ENCODE assay signal across 12 mouse cellular contexts in genomic region chr5:30518108-30518507, GRCm38 (mm10). TPM values are rescaled to one million over a fixed set of nuclear protein-coding genes. Genes with fewer than 3 reads are reported as not detected.
DNase-seq lines count a peak whose midpoint lies in the region; ATAC-seq and TF ChIP-seq lines count a peak whose summit lies in the region.
"Had no signal": no experiment of that assay in that cellular context is flagged by ENCODE, and none has a peak within 500 bp of the region (broad histone marks: within the 10 kb centered on the region; RNA-seq: fewer than 3 reads in every experiment).

No protein-coding gene starts in this region.

- H3K27me3 ChIP-seq in limb, embryonic 12.5 days: no peaks in the 10 kb centered on the region
- 0 out of 2 replicates have a peak, but pooled peaks cover 4% of the 10 kb centered on the region for H3K27me3 ChIP-seq in limb, embryonic 10.5 days (ENCODE audit: low read depth, poor library complexity, severe bottlenecking)
- no peaks in the 10 kb centered on the region for H3K27me3 ChIP-seq in liver, embryonic 14.5 days (ENCODE audit: control insufficient read depth, insufficient read depth, low read length)
- H3K27me3 ChIP-seq in forebrain, embryonic 12.5 days: no peaks in the 10 kb centered on the region; the same call in 1 of the 2 replicates
- H3K27me3 ChIP-seq: embryonic facial prominence, embryonic 13.5 days had no signal

- H3K36me3 ChIP-seq in limb, embryonic 12.5 days: no peaks in the 10 kb centered on the region
- no peaks in the 10 kb centered on the region for H3K36me3 ChIP-seq in limb, embryonic 10.5 days
- H3K36me3 ChIP-seq in liver, embryonic 14.5 days (replicated peaks; ENCODE audit: control insufficient read depth, insufficient read depth, low read depth): no peaks in the 10 kb centered on the region
- H3K36me3 ChIP-seq in forebrain, embryonic 12.5 days (replicated peaks): no peaks in the 10 kb centered on the region
- H3K36me3 ChIP-seq: embryonic facial prominence, embryonic 13.5 days had no signal

- no peak for TF ChIP-seq CTCF in liver, embryonic 14.5 days (IDR thresholded peaks at IDR 0.05; ENCODE audit: low read depth)

- no peak overlapping the region for H3K9ac ChIP-seq in limb, embryonic 12.5 days (replicated peaks)
- no peak overlapping the region for H3K9ac ChIP-seq in liver, embryonic 14.5 days (replicated peaks)
- no peak overlapping the region for H3K9ac ChIP-seq in forebrain, embryonic 12.5 days
- H3K9ac ChIP-seq: embryonic facial prominence, embryonic 13.5 days had no signal

- no peaks in the 10 kb centered on the region for H3K9me3 ChIP-seq in limb, embryonic 12.5 days
- no peaks in the 10 kb centered on the region for H3K9me3 ChIP-seq in limb, embryonic 10.5 days (replicated peaks)
- H3K9me3 ChIP-seq in liver, embryonic 14.5 days (ENCODE audit: control insufficient read depth, low read length): no peaks in the 10 kb centered on the region
- no peaks in the 10 kb centered on the region for H3K9me3 ChIP-seq in forebrain, embryonic 12.5 days
- H3K9me3 ChIP-seq: embryonic facial prominence, embryonic 13.5 days had no signal

- peaks cover 26% of the 10 kb centered on the region for H3K4me1 ChIP-seq in limb, embryonic 12.5 days (replicated peaks)
- peaks cover 17% of the 10 kb centered on the region for H3K4me1 ChIP-seq in limb, embryonic 10.5 days
- peaks cover 11 to 29% of the 10 kb centered on the region in 2 experiments for H3K4me1 ChIP-seq in liver, embryonic 14.5 days (replicated peaks; ENCODE audit: control insufficient read depth in 2 of 2, insufficient read depth in 2 of 2, low read length in 1 of 2)
- peaks cover 6% of the 10 kb centered on the region; the same call in 1 of the 2 replicates for H3K4me1 ChIP-seq in forebrain, embryonic 12.5 days

- H3K27ac ChIP-seq in limb, embryonic 12.5 days: peak overlapping the region; percentile 35; the same call in 1 of the 2 replicates
- H3K27ac ChIP-seq in limb, embryonic 10.5 days: no peak overlapping the region
- H3K27ac ChIP-seq in liver, embryonic 14.5 days: peak overlapping the region; percentile 55
- no peak overlapping the region for H3K27ac ChIP-seq in forebrain, embryonic 12.5 days
- H3K27ac ChIP-seq: embryonic facial prominence, embryonic 13.5 days had no signal

- H3K4me3 ChIP-seq in limb, embryonic 12.5 days (replicated peaks): no peak overlapping the region
- no peak overlapping the region for H3K4me3 ChIP-seq in limb, embryonic 10.5 days
- H3K4me3 ChIP-seq in liver, embryonic 14.5 days (ENCODE audit: insufficient read depth in 1 of 2, low read depth in 2 of 2, low read length in 2 of 2): no peak overlapping the region
- H3K4me3 ChIP-seq in forebrain, embryonic 12.5 days (replicated peaks): no peak overlapping the region
- H3K4me3 ChIP-seq: embryonic facial prominence, embryonic 13.5 days had no signal

- ATAC-seq in limb, embryonic 12.5 days (ENCODE audit: insufficient number of reproducible peaks, insufficient read depth, low FRiP score, low TSS enrichment, low read depth): no peak
- peak; percentile 27; the same call in 1 of the 2 replicates for ATAC-seq in erythroblast, adult 5-6 weeks (replicated peaks; ENCODE audit: low FRiP score, poor library complexity, severe bottlenecking)
- ATAC-seq in liver, embryonic 14.5 days (ENCODE audit: insufficient read depth): no peak
- no peak for ATAC-seq in forebrain, embryonic 12.5 days (ENCODE audit: low FRiP score)
- ATAC-seq: hindbrain, embryonic 16.5 days had no signal

- no peak for DNase-seq in limb, embryonic 10.5 days (ENCODE audit: low spot score)
- DNase-seq in liver, embryonic 14.5 days (ENCODE audit: low read depth in 3 of 3, low spot score in 3 of 3): no peak
- peak; percentile 74 for DNase-seq in ovary, postnatal 36 days (ENCODE audit: low spot score)
- no peak for DNase-seq in thymus, postnatal 36 days
- DNase-seq: cerebellum, adult 11-12 months had no signal

- no peak overlapping the region for H3K4me2 ChIP-seq in limb, embryonic 12.5 days
- H3K4me2 ChIP-seq in liver, embryonic 14.5 days (ENCODE audit: low read depth): no peak overlapping the region
- H3K4me2 ChIP-seq in forebrain, embryonic 12.5 days: no peak overlapping the region
- H3K4me2 ChIP-seq: embryonic facial prominence, embryonic 13.5 days had no signal

- 55% methylated on average over 5 of the region's 5 CpGs for WGBS in limb, embryonic 12.5 days
- 74% methylated on average over 5 of the region's 5 CpGs for WGBS in limb, embryonic 10.5 days
- 58% methylated on average over 5 of the region's 5 CpGs for WGBS in liver, embryonic 14.5 days (ENCODE audit: insufficient replicate concordance)
- WGBS in forebrain, embryonic 12.5 days: 90% methylated on average over 5 of the region's 5 CpGs

- TF ChIP-seq EP300 in liver, embryonic 14.5 days (IDR thresholded peaks at IDR 0.05; ENCODE audit: low read depth): no peak

RNA-seq across cellular contexts. Expression of gene Cib4, which starts 27.5 kb away (rescaled TPM):
- not detected in 2 replicates for polyA plus RNA-seq in limb, embryonic 12.5 days (2016; fragmentation: Nextera tagmentation; extraction: Ambion mirVana)
- polyA plus RNA-seq in limb, embryonic 10.5 days (2016; fragmentation: Nextera tagmentation; extraction: Ambion mirVana): not detected in 2 replicates
- total RNA-seq in erythroblast, adult 5-6 weeks (2015; ENCODE audit: low replicate concordance): not detected in 2 replicates
- not detected in 2 replicates for total RNA-seq in erythroblast, adult 5-6 weeks (2017; ENCODE audit: low replicate concordance)
- polyA plus RNA-seq in liver, embryonic 14.5 days (2012; rRNA removed): not detected in 2 replicates
- not detected in 2 replicates for polyA plus RNA-seq in liver, embryonic 14.5 days (2014; fragmentation: Nextera tagmentation; extraction: Ambion mirVana)
- polyA plus RNA-seq in forebrain, embryonic 12.5 days (2016; fragmentation: Nextera tagmentation; extraction: Ambion mirVana): not detected in 2 replicates
- total RNA-seq: megakaryocyte, adult 5-6 weeks had no signal
- polyA plus RNA-seq: embryonic facial prominence, embryonic 13.5 days; frontal cortex, adult 2 months; hindbrain, embryonic 16.5 days had no signal

RNA-seq across cellular contexts. Expression of gene 1700001C02Rik, which starts 52.3 kb away (rescaled TPM):
- not detected in 2 replicates for polyA plus RNA-seq in limb, embryonic 12.5 days (2016; fragmentation: Nextera tagmentation; extraction: Ambion mirVana)
- polyA plus RNA-seq in limb, embryonic 10.5 days (2016; fragmentation: Nextera tagmentation; extraction: Ambion mirVana): not detected in 2 replicates
- total RNA-seq in erythroblast, adult 5-6 weeks (2015; ENCODE audit: low replicate concordance): not detected in 2 replicates
- total RNA-seq in erythroblast, adult 5-6 weeks (2017; ENCODE audit: low replicate concordance): not detected in 2 replicates
- not detected in 2 replicates for polyA plus RNA-seq in liver, embryonic 14.5 days (2012; rRNA removed)
- polyA plus RNA-seq in liver, embryonic 14.5 days (2014; fragmentation: Nextera tagmentation; extraction: Ambion mirVana): not detected in 2 replicates
- polyA plus RNA-seq in forebrain, embryonic 12.5 days (2016; fragmentation: Nextera tagmentation; extraction: Ambion mirVana): not detected in 2 replicates
- total RNA-seq: megakaryocyte, adult 5-6 weeks had no signal
- polyA plus RNA-seq: embryonic facial prominence, embryonic 13.5 days; frontal cortex, adult 2 months had no signal

RNA-seq across cellular contexts. Expression of gene Otof, which starts 56.4 kb away (rescaled TPM):
- 0.24 and 0.40 TPM in 2 replicates for polyA plus RNA-seq in limb, embryonic 12.5 days (2016; fragmentation: Nextera tagmentation; extraction: Ambion mirVana)
- polyA plus RNA-seq in limb, embryonic 10.5 days (2016; fragmentation: Nextera tagmentation; extraction: Ambion mirVana): 0.06 and 0.10 TPM in 2 replicates
- 0.21 TPM in 1 of 2 replicates, not detected in the other for total RNA-seq in erythroblast, adult 5-6 weeks (2015; ENCODE audit: low replicate concordance)
- not detected in 2 replicates for total RNA-seq in erythroblast, adult 5-6 weeks (2017; ENCODE audit: low replicate concordance)
- polyA plus RNA-seq in liver, embryonic 14.5 days (2012; rRNA removed): 0.01 TPM in 2 replicates
- not detected in 2 replicates for polyA plus RNA-seq in liver, embryonic 14.5 days (2014; fragmentation: Nextera tagmentation; extraction: Ambion mirVana)
- polyA plus RNA-seq in forebrain, embryonic 12.5 days (2016; fragmentation: Nextera tagmentation; extraction: Ambion mirVana): 0.19 and 0.23 TPM in 2 replicates

Comparison
In these comparisons a context has a peak if more than half of its experiments do, and no peak if none do; other contexts are left out.
1. H3K27ac ChIP-seq: peak in limb, embryonic 12.5 days (single experiment) and liver, embryonic 14.5 days (single experiment); none in limb, embryonic 10.5 days (single experiment) and forebrain, embryonic 12.5 days (single experiment).